Mouse (Mus musculus) liver, postnatal 0 days (tissue): ENCODE measurements at regions not wholly inside any gene's neighbourhood (a gene's known extent, or its start where the extent isn't known, plus 50 kb on each side); places are given as distances from the start of the nearest gene placed in this dataset.

Source experiments
- CTCF ChIP-seq: sonication (generic); IDR thresholded peaks from 2 replicates; pipeline ENCODE4 v1.5.1; 2016; ENCODE audit warnings: antibody characterized with exemption, low read depth
- EP300 ChIP-seq: IDR thresholded peaks from 2 replicates; pipeline ENCODE4 v1.6.1; 2016; ENCODE audit warnings: antibody characterized with exemption, low read depth, mild to moderate bottlenecking

GRCm38 (mm10) chr13:119039616-119040015, 370.0 kb downstream of the Fgf10 start:
- TF ChIP-seq CTCF (no peak), EP300 (no peak)
